Mouse (Mus musculus) cortical plate, adult 2 months (tissue): ENCODE measurements around the gene Naa20. TPM values are rescaled to one million over a fixed set of nuclear protein-coding genes. Genes with fewer than 3 reads are reported as not detected.
"Not testable (repeated sequence)": the region's sequence is repeated elsewhere in the genome, so short reads cannot be mapped to it uniquely, and the experiment has no call there.

Experiments used
- H3K27ac ChIP-seq: fragments of 200-500 bp; 2 replicates; pipeline ENCODE4 v1.5.1; 2012; ENCODE audit warnings: low read length, control low read depth, inconsistent platforms; ENCODE audit not compliant: insufficient read depth
- H3K4me1 ChIP-seq: fragments of 200-500 bp; 2 replicates; pipeline ENCODE4 v1.6.1; 2011; ENCODE audit warnings: low read length; ENCODE audit not compliant: control insufficient read depth, insufficient read depth
- H3K4me3 ChIP-seq: fragments of 200-500 bp; 2 replicates; pipeline ENCODE4 v1.5.1; 2011; ENCODE audit warnings: mild to moderate bottlenecking, low read length, control low read depth; ENCODE audit not compliant: insufficient read depth
- CTCF ChIP-seq: fragments of 200-500 bp; IDR thresholded peaks from 2 replicates; pipeline ENCODE4 v1.5.1; 2011; ENCODE audit warnings: mild to moderate bottlenecking, control low read depth, low read length; ENCODE audit not compliant: insufficient read depth; ENCODE audit errors: extremely low read depth
- POLR2A ChIP-seq: fragments of 200-500 bp; IDR thresholded peaks from 2 replicates; pipeline ENCODE4 v1.6.1; 2011; ENCODE audit warnings: mild to moderate bottlenecking, low read length, control low read depth; ENCODE audit not compliant: insufficient read depth; ENCODE audit errors: extremely low read depth
- polyA plus RNA-seq: library from polyadenylated mRNA; depleted of rRNA; stranded (reverse); fragments of >200 nt; gene quantifications from 2 replicates; pipeline ENCODE4 v1.2.3, GENCODE M21; 2012

Naa20 gene
- polyA plus RNA-seq, 1 experiment, result 78.1 TPM

DNA sequence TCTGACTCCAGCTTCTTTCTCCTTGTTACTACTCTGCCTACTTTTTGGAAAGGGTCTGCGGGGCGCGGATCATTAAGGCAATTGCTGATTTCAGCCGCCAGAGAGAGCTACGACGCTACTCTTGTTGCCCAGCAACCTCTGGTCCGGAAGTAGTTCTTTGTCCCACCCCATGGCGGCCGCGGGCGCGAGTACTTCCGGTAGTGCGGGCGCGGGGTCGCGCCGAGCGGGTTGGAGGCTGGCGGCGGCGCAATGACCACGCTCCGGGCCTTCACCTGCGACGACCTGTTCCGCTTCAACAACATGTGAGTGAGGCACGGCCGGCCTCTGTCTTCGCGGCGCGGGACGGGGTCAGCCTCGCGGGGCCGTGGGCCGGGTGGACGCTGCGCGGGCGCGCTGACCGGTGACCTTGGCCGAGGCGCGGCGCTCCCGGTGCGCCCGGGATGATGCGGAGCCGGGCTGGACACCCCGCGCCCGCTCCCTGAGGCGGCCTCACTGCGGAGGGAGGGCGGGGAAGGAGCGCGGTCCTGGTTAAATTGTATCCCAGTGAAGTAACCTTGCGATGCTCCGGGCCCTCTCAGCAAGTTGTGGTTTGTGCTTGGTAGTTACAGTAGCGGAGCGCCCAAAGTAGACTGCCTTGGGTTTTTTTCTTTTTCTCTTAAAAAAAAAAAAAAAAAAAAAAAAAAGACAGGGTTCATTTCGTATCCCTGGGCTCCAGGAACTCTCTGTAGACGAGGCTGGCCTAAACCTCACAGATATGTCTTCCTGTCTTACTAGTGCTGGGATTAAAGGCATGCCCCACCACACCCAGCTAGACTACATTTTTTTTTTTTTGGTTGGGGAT lies 1.4 kb downstream of the Naa20 start:
- peak overlapping the region; percentile 75 for H3K4me3 ChIP-seq
- H3K4me1 ChIP-seq, result peaks cover 11% of the 10 kb centered on the region; the same call in 1 of the 2 replicates
- TF ChIP-seq CTCF, result peak; percentile 51
- TF ChIP-seq POLR2A, result peak; percentile 68; the same call in 1 of the 2 replicates
- H3K27ac ChIP-seq, result peak overlapping the region; percentile 84

DNA sequence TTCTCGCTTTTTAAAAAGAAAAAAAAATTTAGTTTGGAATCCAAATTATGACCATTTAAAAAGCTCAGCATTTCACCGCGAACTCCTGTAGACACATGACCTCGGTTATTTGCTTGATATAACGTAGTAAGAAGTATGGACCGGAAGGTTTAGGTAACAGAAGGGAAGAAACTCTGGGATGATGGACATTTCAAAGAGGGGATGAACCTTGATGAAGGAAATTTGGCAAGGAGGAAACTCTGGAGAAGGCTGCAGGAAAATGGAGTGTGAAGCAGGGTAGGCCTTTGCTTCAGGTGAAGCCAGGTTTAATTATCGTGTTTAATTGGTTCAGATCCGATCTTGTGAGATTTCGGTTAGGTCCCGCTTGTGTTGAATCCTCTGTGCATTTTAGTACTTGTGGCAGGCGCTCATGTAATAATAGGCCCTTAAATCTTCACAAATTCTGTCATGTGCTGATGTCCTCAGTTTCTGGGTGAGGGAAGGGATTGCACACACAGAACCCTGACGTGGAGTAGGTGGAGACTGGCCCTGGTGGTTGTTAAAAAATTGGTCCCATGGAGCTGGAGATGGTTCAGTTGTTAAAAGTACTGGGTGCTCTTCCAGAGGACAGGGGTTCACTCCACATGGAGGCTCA lies 2.2 kb downstream of the Naa20 start:
- TF ChIP-seq CTCF (no peak), POLR2A (no peak)
- no peak overlapping the region for H3K27ac ChIP-seq
- peak overlapping the region; percentile 75 for H3K4me3 ChIP-seq
- H3K4me1 ChIP-seq, result peaks cover 11% of the 10 kb centered on the region; the same call in 1 of the 2 replicates

DNA sequence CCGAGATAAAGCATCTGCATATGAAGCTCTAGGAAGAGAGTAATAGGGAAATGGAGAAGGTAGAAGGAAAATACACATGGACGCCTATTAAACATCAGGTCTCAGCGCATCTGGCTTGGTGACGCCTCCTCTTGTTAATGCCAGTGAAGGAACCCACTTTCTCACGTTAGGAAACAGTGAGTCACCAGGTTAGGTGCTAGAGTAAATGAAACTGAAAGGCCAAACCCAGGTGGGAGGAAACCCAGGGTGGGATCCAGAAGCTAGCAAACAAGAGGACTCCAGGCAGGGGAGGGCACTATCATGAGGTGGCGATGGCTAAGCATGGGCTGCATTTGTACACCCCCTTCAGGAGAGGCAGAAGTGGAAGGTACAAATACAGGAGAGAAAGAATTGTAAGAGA lies 3.3 kb downstream of the Naa20 start:
- Histone ChIP-seq H3K4me1 (peaks cover 11% of the 10 kb centered on the region; the same call in 1 of the 2 replicates), H3K27ac (no peak overlapping the region), H3K4me3 (no peak overlapping the region)
- TF ChIP-seq POLR2A, result no peak
- no peak for TF ChIP-seq CTCF

DNA sequence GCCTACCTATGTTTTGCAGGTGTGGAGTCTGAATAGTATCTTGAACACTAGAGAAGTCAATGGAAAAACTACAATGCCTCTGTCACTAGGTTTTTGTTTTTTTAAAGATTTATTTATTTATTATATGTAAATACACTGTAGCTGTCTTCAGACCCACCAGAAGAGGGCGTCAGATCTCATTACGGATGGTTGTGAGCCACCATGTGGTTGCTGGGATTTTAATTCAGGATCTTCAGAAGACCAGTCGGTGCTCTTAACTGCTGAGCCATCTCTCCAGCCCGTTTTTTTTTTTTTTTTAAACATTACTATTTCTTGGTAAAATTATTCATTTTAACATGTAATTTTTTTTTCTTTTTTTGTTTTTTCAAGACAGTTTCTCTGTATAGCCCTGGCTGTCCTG lies 4.0 kb downstream of the Naa20 start:
- not testable (repeated sequence) for H3K4me3 ChIP-seq, H3K27ac ChIP-seq
- H3K4me1 ChIP-seq, result peaks cover 11% of the 10 kb centered on the region; the same call in 1 of the 2 replicates

DNA sequence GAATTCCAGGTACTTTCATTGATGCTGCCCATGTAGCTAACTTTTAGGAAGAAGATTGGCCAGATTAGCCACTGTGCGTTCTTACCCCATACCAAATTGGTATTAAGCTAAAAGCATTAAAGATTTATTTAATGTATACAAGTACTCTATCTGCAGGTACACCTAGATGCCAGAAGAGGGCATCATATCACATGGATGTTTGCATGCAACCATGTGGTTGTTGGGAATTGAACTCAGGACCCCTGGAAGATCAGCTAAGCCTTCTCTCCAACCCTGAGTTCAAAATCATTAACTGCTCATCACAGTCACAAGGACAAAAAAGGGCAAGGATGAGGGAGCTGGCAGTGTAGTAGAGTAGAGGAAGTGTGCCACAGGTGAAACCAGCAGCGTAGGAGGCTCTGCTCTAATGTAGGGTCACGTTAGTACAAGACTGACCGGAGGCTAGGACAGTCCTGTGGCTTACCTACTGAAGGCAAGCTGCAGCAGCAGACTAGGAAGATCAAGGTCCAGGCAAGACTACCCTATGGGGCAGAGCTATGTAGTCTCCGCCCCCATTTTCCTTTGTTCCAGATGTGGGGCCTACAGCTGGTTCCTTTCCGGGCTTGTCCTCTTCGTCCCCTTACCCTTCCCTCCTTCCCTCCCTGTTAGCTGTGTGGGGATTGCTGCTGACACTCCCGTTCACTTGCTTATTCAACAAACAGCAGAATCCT lies 19.2 kb downstream of the Naa20 start:
- Histone ChIP-seq H3K4me3 (no peak overlapping the region), H3K4me1 (no peaks in the 10 kb centered on the region; the same call in 1 of the 2 replicates), H3K27ac (no peak overlapping the region)
- TF ChIP-seq POLR2A, result no peak
- TF ChIP-seq CTCF, result no peak

DNA sequence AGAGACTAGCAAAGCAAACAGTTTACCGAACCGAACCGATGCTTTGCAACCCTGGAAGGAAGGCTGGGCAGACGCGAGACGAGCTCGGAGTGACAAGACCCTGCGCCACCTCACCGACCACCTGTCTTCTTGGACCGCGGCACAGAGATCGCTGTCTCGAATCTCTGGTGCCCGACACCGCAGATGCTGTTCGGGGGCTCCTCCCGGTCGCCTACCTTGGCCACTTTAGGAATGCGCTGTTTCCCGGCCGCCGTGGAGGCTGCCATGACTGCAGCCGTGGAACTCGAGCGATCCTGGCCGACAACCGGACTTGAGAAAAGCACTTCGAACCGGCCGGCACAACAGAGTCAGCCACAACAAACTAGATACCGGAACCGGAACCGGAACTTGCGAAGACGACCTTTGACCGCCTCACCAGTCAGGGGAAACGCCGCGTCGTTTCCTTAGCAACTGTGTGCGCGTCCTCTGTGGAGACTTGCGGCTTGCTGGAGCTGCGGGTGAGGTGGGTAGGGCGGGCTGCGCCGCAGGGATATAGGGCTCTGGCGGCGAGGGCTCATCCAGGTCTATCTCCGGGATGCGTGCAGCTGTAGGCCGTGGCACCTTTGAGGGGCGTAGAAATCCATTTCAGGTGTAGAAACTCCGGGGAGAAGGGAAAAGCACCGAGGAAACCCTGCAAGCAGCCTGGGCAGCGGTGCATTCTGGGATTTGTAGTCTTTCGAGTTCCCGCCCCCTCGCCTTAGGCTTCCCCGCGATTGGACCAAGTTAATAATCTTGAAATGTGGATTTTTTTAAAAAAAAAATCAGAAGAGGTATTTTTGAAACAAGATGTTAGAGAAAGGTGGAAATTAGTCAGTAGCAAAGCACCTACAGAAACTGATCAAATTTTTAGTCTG lies 32.7 kb downstream of the Naa20 start, which contains the start of the genes Cfap61 and Crnkl1:
Cfap61 (plus strand) TSS at position 446 of the 893 bp plus-strand sequence.
Crnkl1 (minus strand) TSS at position 676 of the 893 bp plus-strand sequence.
- Histone ChIP-seq H3K4me3 (peak within 1 kb of the TSS; percentile 49), H3K4me1 (peaks cover 1% of the 10 kb centered on the region; the same call in 1 of the 2 replicates), H3K27ac (no peak within 1 kb of the TSS)
- TF ChIP-seq POLR2A (peak; percentile 81; the same call in 1 of the 2 replicates), CTCF (no peak)

DNA sequence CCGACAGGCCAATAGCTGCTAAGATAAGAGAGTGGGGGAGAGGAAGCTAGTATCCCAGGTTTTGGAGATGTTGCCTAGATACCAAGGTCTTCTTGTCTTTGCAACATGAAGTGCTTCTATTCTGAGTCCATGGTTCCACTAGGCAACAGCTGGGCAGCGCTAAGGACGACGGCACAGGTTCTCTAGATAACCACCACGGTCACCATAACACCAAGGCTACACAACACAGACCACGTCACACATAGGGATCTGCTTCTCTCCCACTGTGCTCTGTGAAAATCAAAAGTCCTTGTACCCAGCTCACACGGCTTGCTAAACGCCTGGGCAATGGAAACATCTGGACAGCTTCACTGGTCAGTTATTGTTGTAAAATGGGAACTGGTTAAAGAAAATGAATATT lies 35.1 kb downstream of the Naa20 start:
- no peak for TF ChIP-seq CTCF
- no peak for TF ChIP-seq POLR2A
- H3K27ac ChIP-seq, result no peak overlapping the region
- no peak overlapping the region for H3K4me3 ChIP-seq
- H3K4me1 ChIP-seq, result peaks cover 1% of the 10 kb centered on the region; the same call in 1 of the 2 replicates

DNA sequence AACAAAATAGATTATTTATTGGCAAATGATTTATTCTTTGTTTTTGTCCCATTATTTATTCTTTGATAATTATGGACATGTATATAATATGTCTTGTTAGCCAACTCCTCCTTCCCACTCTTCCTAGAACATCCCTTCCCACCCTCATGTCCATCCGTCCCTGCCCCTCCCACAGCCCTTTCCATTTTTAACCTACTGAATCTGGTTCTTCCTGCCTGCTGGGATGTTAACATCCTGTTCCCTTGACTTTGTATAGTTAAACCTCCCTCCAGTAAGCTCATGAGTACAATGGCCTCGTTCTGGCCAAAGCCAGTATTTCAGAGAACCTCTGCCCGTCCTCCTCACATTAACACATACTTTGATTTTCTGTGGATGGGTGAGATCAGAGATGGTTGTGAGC lies 39.5 kb downstream of the Naa20 start:
- TF ChIP-seq POLR2A (no peak), CTCF (no peak)
- Histone ChIP-seq H3K27ac (no peak overlapping the region), H3K4me3 (no peak overlapping the region), H3K4me1 (no peaks in the 10 kb centered on the region)

DNA sequence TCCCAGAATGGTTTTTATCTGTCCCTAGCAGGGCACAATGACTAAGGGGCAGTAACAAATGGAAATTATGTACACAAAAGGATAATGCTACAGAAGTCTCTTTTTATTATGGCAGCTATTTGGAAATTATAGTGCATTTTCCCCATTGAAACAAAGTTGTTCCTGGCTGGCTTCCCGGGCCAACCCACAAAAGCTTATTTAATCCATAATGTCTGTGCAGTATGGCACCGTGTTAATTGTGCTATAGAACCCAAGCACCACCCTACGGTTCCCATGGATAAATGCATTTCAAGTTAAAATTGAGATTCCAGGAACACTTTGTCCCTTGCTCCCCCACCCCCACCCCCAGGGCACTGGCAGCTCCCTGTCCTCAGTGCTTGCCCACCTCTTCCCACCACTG lies 42.4 kb downstream of the Naa20 start:
- no peak overlapping the region for H3K27ac ChIP-seq
- no peaks in the 10 kb centered on the region for H3K4me1 ChIP-seq
- TF ChIP-seq POLR2A (no peak), CTCF (no peak)
- no peak overlapping the region for H3K4me3 ChIP-seq
